Mouse (Mus musculus) hindbrain, embryonic 14.5 days (tissue): ENCODE data around the gene Asb16. TPM values are rescaled to one million over a fixed set of nuclear protein-coding genes. Genes with fewer than 3 reads are reported as not detected.
"Not testable (repeated sequence)": the region's sequence is repeated elsewhere in the genome, so short reads cannot be mapped to it uniquely, and the experiment has no call there.

Experiments used
- ATAC-seq: fragments of 200-750 bp; cut with Nextera tagmentation; 2 replicates; pipeline ENCODE4 v1.8.0; 2017; ENCODE audit warnings: moderate number of reproducible peaks, mild to moderate bottlenecking, moderate TSS enrichment, moderate library complexity; ENCODE audit not compliant: low FRiP score
- DNase-seq: peaks from one replicate; pipeline ENCODE4 v3.0.0-alpha.2; 2015; ENCODE audit warnings: low spot score
- H3K27ac ChIP-seq: fragments of 300-500 bp; sonication (generic); 2 replicates; pipeline ENCODE4 v1.5.1; 2014; ENCODE audit warnings: mild to moderate bottlenecking, moderate library complexity
- H3K27me3 ChIP-seq: fragments of 300-500 bp; sonication (generic); 2 replicates; pipeline ENCODE4 v1.6.1; 2014; ENCODE audit warnings: mild to moderate bottlenecking, low read length, mixed read lengths; ENCODE audit not compliant: control insufficient read depth, insufficient read depth
- H3K36me3 ChIP-seq: fragments of 300-500 bp; sonication (generic); replicated peaks from 2 replicates; pipeline ENCODE4 v1.6.1; 2014; ENCODE audit not compliant: control insufficient read depth, insufficient read depth
- H3K4me1 ChIP-seq: fragments of 300-500 bp; sonication (generic); replicated peaks from 2 replicates; pipeline ENCODE4 v1.6.1; 2014; ENCODE audit warnings: antibody characterized with exemption, low read length, mixed read lengths; ENCODE audit not compliant: control insufficient read depth, insufficient read depth
- H3K4me2 ChIP-seq: fragments of 300-500 bp; sonication (generic); replicated peaks from 2 replicates; pipeline ENCODE4 v1.6.1; 2014; ENCODE audit warnings: mild to moderate bottlenecking, moderate library complexity
- H3K4me3 ChIP-seq: fragments of 300-500 bp; sonication (generic); replicated peaks from 2 replicates; pipeline ENCODE4 v1.5.1; 2014; ENCODE audit warnings: mild to moderate bottlenecking, low read length
- H3K9ac ChIP-seq: fragments of 300-500 bp; sonication (generic); 2 replicates; pipeline ENCODE4 v1.6.1; 2014
- H3K9me3 ChIP-seq: fragments of 300-500 bp; sonication (generic); 2 replicates; pipeline ENCODE4 v1.6.1; 2016; ENCODE audit warnings: low read length; ENCODE audit not compliant: control insufficient read depth
- WGBS: fragments of 180-500 bp; shearing (Covaris S2); extraction: QIAGEN DNeasy Blood & Tissue Kit; methylation state at CpG from one replicate; pipeline ENCODE4 v1.1.7; 2014; 5-methylcytosine and 5-hydroxymethylcytosine counted together
- polyA plus RNA-seq: library from polyadenylated mRNA; unstranded; fragments of >200 nt; fragmentation: Nextera tagmentation; extraction: Ambion mirVana; gene quantifications from 2 replicates; pipeline ENCODE4 v1.2.1, GENCODE M21; 2014

The Asb16 gene
- polyA plus RNA-seq, 1 experiment from 2014 or later = 0.07 TPM

DNA sequence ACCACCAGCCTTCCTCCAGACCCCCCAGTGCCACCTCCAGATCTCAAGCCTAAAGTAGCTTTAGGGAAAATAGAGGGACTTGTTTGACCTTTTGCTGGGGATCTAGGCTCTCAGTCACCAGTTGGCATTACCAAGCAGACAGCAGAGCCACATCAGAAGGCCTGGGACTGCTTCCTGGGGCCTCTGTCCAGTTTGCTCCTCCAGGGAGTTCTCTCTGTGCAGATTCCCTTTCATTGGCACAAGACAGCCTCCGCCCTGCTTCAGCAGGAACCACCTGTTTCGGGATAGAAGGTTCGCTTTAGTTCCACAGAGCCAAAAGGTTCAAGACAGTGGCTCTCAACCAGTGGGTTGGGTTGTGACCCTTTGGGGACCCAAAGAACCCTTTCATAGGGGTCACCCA, 11.1 kb downstream of the Asb16 start:
- H3K27me3 ChIP-seq = peaks cover 9% of the 10 kb centered on the region
- peaks cover 9% of the 10 kb centered on the region for H3K4me1 ChIP-seq
- DNase-seq (no peak), ATAC-seq (no peak)
- H3K9me3 ChIP-seq = no peaks in the 10 kb centered on the region
- no peaks in the 10 kb centered on the region for H3K36me3 ChIP-seq
- H3K27ac ChIP-seq = no peak overlapping the region
- no peak overlapping the region for H3K4me2 ChIP-seq
- H3K9ac ChIP-seq = no peak overlapping the region
- 90% methylated on average over 3 of the region's 3 CpGs for WGBS
- no peak overlapping the region for H3K4me3 ChIP-seq

DNA sequence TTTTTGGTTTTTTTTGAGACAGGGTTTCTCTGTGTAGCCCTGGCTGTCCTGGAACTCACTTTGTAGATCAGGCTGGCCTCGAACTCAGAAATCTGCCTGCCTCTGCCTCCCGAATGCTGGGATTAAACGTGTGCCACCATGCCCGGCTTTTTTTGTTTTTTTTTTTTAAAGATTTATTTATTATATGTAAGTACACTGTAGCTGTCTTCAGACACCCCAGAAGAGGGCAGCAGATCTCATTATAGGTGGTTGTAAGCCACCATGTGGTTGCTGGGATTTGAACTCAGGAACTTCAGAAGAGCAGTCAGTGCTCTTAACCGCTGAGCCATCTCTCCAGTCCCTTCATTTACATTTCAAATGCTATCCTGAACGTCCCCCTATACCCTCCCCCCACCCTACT, 11.7 kb downstream of the Asb16 start:
- ATAC-seq, H3K4me1 ChIP-seq: not testable (repeated sequence)
- WGBS = 69% methylated on average over 6 of the region's 6 CpGs

DNA sequence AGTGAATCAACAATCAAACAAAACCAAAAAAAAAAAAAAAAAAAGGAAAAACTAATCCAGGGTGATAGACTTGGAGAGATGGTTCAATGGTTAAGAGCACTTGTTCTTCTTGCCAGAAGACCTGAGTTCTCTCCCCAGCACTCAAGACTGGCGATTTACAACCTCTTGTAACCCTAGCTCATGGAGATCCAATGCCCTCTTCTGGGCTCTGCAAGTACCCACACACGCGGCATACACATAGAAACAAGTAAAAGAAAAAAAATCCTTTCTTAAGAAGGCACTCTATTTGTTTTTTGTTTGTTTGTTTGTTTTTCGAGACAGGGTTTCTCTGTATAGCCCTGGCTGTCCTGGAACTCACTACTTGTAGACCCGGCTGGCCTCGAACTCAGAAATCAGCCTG, 15.4 kb downstream of the Asb16 start:
- ATAC-seq = no peak
- Histone ChIP-seq H3K9me3 (no peaks in the 10 kb centered on the region), H3K4me1 (peaks cover 12% of the 10 kb centered on the region), H3K27me3 (no peaks in the 10 kb centered on the region), H3K4me3 (peak overlapping the region; percentile 63; the same call in 1 of the 2 replicates), H3K4me2 (peak overlapping the region; percentile 71), H3K36me3 (peaks cover 18% of the 10 kb centered on the region), H3K9ac (no peak overlapping the region), H3K27ac (peak overlapping the region; percentile 82)
- no peak for DNase-seq
- 90% methylated on average over 6 of the region's 6 CpGs for WGBS

More for the DNA sequence above, 11.7 kb downstream of the Asb16 start:
- H3K4me2 ChIP-seq, H3K27me3 ChIP-seq, H3K9me3 ChIP-seq, DNase-seq, H3K9ac ChIP-seq, H3K36me3 ChIP-seq, H3K27ac ChIP-seq, H3K4me3 ChIP-seq: not testable (repeated sequence)

GRCm38 (mm10) chr11:102284501-102285094, 16.1 kb downstream of the Asb16 start, which contains the start of gene Tmub2:
Tmub2 (plus strand) TSS chr11:102284931.
- peak; percentile 99 for DNase-seq
- under 1% methylated on average over 32 of the region's 32 CpGs for whole genome bisulfite sequencing

DNA sequence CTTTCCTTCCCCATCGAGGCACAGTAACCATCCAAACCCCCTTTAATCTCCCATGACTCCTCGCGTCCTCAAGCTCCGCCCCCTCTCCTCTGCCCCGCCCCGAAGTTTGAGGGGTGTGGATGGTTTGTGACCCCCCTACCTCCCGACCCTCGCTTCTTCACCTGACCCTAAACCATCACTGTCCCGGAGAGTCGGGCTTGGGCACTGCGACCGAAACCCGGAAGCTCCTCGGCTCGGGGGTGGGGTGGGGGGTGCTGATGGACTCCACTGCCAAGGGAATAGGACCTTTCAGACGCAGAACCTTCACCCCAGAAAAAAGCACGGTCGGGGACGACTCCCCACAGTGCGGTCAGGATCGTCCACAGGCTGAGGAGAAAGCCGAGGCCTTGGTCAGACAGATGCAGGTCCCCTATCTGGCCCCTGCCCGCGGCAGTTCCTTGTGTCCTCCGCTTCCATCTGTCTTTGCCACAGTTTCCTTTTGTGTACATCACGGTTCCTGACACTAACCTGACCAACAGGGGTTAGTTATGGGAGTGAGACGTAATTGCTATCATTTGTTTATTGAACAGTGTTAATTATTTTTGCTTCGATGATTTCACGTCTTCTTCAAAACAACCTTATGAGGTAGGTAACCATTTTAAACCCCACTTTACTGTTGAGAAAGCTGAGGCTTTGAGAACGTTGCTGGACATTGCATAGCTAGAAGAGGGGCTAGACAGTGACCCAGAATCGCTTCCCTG, 16.7 kb downstream of the Asb16 start:
- DNase-seq (no peak), ATAC-seq (peak; percentile 75)
- peak overlapping the region; percentile 82 for H3K27ac ChIP-seq
- peaks cover 31% of the 10 kb centered on the region for H3K36me3 ChIP-seq
- H3K4me3 ChIP-seq = peak overlapping the region; percentile 63
- H3K9me3 ChIP-seq = no peaks in the 10 kb centered on the region
- 5% methylated on average over 31 of the region's 31 CpGs for WGBS
- no peaks in the 10 kb centered on the region for H3K27me3 ChIP-seq
- H3K4me1 ChIP-seq = peaks cover 12% of the 10 kb centered on the region
- H3K9ac ChIP-seq = peak overlapping the region; percentile 77
- peak overlapping the region; percentile 71 for H3K4me2 ChIP-seq

More at GRCm38 (mm10) chr11:102284501-102285094, 16.1 kb downstream of the Asb16 start, which contains the start of gene Tmub2:
- Histone ChIP-seq H3K9me3 (no peaks in the 10 kb centered on the region), H3K9ac (peak within 1 kb of the TSS; percentile 77), H3K36me3 (peaks cover 25% of the 10 kb centered on the region), H3K27ac (peak within 1 kb of the TSS; percentile 82), H3K27me3 (no peaks in the 10 kb centered on the region), H3K4me2 (peak within 1 kb of the TSS; percentile 71), H3K4me1 (peaks cover 12% of the 10 kb centered on the region), H3K4me3 (peak within 1 kb of the TSS; percentile 63)
- peak; percentile 92 for ATAC-seq

- DNase-seq (no peak), ATAC-seq (no peak)
- Histone ChIP-seq H3K4me3 (no peak overlapping the region), H3K4me2 (no peak overlapping the region), H3K4me1 (peaks cover 12% of the 10 kb centered on the region), H3K36me3 (peaks cover 53% of the 10 kb centered on the region), H3K27me3 (no peaks in the 10 kb centered on the region), H3K27ac (no peak overlapping the region), H3K9ac (no peak overlapping the region), H3K9me3 (no peaks in the 10 kb centered on the region)
- WGBS = 92% methylated on average over 8 of the region's 8 CpGs
These were observed 18.9 kb downstream of the Asb16 start for GRCm38 (mm10) chr11:102287485-102287884.

- no peaks in the 10 kb centered on the region for H3K9me3 ChIP-seq
- H3K4me2 ChIP-seq = no peak overlapping the region
- no peaks in the 10 kb centered on the region for H3K27me3 ChIP-seq
- no peak for DNase-seq
- peaks cover 60% of the 10 kb centered on the region for H3K36me3 ChIP-seq
- no peak overlapping the region for H3K4me3 ChIP-seq
- no peak overlapping the region for H3K27ac ChIP-seq
- no peak overlapping the region for H3K9ac ChIP-seq
- peaks cover 12% of the 10 kb centered on the region for H3K4me1 ChIP-seq
- WGBS = 85% methylated on average over 8 of the region's 8 CpGs
- no peak for ATAC-seq
These were observed 19.7 kb downstream of the Asb16 start for GRCm38 (mm10) chr11:102288027-102288804.

DNA sequence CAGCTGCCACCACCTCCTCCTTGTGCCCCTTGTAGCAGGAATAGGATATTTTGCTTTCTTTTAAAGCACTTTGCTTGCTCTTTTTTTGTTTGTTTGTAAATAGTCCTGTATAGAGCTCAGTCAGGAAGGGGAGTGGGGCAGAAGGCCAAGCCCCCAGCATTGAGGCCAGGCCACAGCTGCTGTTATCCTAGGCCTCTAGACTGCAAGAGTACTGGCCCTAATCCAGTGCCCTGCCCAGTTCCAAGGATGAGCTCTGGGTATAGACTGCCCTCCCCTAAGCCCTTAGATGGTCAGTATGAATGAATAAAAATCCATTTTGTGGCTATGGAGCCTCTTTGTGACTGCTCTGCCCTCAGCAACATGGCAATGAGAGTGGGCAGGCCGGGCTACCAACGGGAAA, 20.4 kb downstream of the Asb16 start:
- Histone ChIP-seq H3K9ac (no peak overlapping the region), H3K36me3 (peaks cover 67% of the 10 kb centered on the region), H3K9me3 (no peaks in the 10 kb centered on the region), H3K4me3 (no peak overlapping the region), H3K27me3 (no peaks in the 10 kb centered on the region), H3K4me1 (peaks cover 12% of the 10 kb centered on the region), H3K27ac (no peak overlapping the region), H3K4me2 (no peak overlapping the region)
- DNase-seq (no peak), ATAC-seq (no peak)
- WGBS = 74% methylated on average over 2 of the region's 2 CpGs

- H3K9ac ChIP-seq = no peak overlapping the region
- H3K4me3 ChIP-seq = no peak overlapping the region
- H3K27me3 ChIP-seq = no peaks in the 10 kb centered on the region
- DNase-seq (no peak), ATAC-seq (no peak)
- H3K4me2 ChIP-seq = no peak overlapping the region
- H3K9me3 ChIP-seq = no peaks in the 10 kb centered on the region
- peaks cover 73% of the 10 kb centered on the region for H3K36me3 ChIP-seq
- H3K27ac ChIP-seq = no peak overlapping the region
- 54% methylated on average over 6 of the region's 6 CpGs for WGBS
- peaks cover 17% of the 10 kb centered on the region for H3K4me1 ChIP-seq
These were observed 21.1 kb downstream of the Asb16 start for GRCm38 (mm10) chr11:102289511-102290100.
